Mouse (Mus musculus) lung, postnatal 0 days (tissue): ENCODE measurements at regions not wholly inside any gene's neighbourhood (a gene's known extent, or its start where the extent isn't known, plus 50 kb on each side); places are given as distances from the start of the nearest gene placed in this dataset.

Experiments
- CTCF ChIP-seq: IDR thresholded peaks from 2 replicates; pipeline ENCODE4 v1.5.1; 2016; ENCODE audit warnings: antibody characterized with exemption, mild to moderate bottlenecking
- EP300 ChIP-seq: IDR thresholded peaks from 2 replicates; pipeline ENCODE4 v1.6.1; 2016; ENCODE audit warnings: antibody characterized with exemption, mild to moderate bottlenecking, control low read depth

- TF ChIP-seq EP300 (no peak), CTCF (no peak)
Observed at GRCm38 (mm10) chr12:51060931-51061330, 286.9 kb upstream of the G2e3 start.
